Mouse (Mus musculus) thymus, postnatal 4 days (tissue): ENCODE measurements around the gene Ccdc182.
A peak's percentile ranks its signal among the peaks of the same experiment; 100 is the strongest.

Experiments used
- DNase-seq: peaks from one replicate; pipeline ENCODE4 v3.0.0; 2021

Ccdc182 gene

DNA sequence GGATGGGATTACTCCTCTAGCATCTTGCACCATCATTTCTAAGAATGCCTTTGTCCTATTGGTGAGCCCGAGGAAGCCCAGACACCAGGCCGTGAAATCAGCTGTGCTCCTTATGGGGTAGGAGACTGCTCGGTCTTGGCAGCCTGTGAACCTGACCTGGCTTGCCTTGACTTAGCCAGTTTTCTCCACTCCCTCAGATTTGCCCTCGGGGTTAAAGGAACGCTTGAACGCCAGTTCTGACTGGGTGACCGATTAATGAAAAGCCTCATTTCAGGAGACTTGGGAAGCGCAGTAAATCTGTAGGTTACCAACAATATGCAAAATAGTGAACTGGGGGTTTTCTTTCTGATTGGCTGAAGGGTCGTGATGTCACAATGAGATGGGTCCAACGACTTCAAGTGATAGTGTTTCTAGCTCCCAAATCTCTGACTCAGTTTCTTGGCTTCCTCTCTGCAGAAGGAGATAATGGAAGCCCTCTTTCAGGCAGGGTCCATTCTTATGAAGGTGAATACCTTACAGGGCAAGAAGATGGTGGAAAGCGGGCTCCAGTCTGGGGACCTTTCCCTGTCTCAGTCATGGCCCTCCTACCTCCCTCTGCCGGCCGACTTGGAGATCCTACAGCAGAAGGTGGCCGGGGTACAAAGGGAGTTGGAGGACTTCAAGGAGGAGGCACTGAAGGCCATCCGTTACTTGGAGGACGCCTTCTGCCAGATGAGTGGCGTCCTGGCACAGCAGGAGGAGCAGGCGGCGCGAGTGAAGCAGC, at the start of gene Ccdc182:
Ccdc182 (plus strand) TSS at position 428 of the 763 bp plus-strand sequence.
- peak; percentile 28 for DNase-seq

GRCm38 (mm10) chr11:88245581-88246170, 48.2 kb upstream of the Ccdc182 start:
- no peak for DNase-seq

GRCm38 (mm10) chr11:88248636-88249035, 45.2 kb upstream of the Ccdc182 start:
- no peak for DNase-seq

DNA sequence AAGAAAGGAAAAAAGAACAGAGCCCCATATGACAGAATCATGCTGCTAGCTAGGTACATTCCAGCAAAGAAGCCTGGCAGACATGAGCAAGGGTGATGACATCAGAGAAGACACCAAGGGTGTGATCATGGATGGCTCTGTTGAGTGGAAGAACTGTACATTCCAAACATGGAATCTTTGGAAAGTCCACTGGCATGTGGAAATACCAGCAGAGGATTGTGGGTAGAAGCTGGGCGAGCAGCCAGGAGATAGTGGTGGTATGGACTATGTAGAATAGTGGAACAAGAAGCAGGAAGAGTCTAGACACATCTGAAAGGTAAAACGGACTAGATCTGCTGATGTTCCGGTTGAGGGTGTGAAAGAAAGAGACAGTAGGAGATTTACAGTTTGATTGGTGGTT, 43.3 kb upstream of the Ccdc182 start:
- DNase-seq = no peak

GRCm38 (mm10) chr11:88251295-88251694, 42.6 kb upstream of the Ccdc182 start:
- DNase-seq = no peak

GRCm38 (mm10) chr11:88251972-88252766, 41.7 kb upstream of the Ccdc182 start:
- peak; percentile 95 for DNase-seq

GRCm38 (mm10) chr11:88252767-88253513, 40.9 kb upstream of the Ccdc182 start:
- no peak for DNase-seq

DNA sequence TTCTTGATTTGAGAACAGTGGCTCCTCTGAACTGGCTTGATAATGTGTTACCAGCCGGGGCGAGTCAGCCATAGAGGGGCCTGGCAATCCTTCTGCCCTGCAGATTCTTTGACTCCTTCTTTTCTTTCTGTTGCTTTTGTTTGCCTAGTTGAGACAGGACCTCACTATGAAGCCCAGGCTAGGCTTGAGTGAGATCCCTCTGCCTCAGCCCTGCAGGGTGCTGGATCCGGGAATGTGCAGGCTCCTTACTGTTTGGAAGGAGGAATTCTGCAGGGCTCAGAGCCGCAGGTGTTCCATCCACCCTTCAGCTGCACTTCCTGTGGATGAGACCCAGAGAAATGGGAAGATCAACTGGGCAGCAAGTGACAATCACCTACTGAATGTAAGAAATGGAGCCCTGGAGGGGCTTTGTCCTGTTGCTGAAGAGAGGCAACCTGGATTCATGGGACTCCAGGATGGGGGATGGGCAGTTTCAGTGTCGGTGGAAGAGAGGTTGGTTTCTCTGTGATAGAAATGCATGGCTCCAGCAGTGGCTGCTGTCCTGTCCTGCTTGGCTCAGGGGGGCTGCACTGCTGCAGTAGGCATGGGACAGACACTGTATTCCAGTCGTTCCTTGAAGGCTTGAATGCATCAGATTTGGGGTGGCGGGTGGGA, 40.2 kb upstream of the Ccdc182 start:
- DNase-seq = no peak

GRCm38 (mm10) chr11:88257700-88258099, 36.2 kb upstream of the Ccdc182 start:
- no peak for DNase-seq

DNA sequence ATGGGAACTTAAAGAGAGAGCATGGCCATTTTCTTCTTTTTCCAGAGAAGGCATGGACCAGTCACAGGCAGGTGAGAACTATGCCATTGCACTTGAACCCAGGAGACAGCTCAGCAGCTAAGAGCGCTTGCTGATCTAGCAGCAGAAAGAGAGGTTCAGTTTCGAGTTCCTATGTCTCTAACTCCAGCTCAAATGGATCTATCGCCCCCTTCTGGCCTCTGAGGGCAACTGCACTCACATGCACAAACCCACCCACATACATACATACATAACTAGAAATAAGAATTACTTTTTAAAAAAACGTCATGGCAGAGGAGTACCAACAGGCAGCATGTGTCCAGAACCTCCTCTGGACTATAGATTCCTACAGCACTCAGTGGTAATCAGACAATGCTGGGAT, 35.6 kb upstream of the Ccdc182 start:
- no peak for DNase-seq

GRCm38 (mm10) chr11:88260463-88260862, 33.4 kb upstream of the Ccdc182 start:
- no peak for DNase-seq

DNA sequence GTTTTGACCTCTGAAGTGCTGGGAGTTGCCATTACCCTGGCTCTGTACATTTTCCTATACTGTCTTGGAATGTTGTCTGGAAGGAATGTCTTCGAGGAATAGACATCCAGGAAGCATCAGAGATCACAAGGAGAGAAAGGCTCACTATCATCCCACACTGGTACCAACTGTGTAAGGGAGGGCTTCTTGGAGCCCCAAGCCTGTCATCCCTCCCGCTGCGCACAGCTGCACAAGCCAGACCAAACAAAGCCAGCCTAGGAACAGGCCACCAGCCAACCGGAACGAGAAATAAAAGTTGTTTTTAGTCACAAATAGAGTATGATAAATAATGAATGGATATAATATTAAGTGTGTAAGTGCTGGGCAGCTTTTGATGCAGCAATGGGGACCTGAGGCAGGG, 29.0 kb upstream of the Ccdc182 start:
- DNase-seq = no peak

DNA sequence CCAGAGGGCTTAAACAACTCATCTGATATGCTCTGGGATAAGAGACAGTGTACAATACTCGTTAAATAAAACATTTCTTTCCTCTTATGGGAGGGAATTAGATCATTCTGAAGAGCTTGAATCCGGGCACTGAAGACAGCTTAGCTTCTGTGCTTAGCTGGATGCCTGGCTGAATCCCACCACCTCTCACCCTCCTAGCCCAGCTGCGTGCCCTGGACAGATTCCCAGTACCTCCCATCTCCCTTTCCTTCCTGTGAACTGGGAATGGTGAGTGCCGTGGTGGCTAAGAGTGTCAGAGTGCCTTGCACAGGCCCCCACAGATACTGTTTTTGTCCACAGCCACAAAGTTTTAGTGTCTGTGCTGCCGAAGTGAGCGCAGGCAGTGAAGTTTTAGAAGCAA, 27.5 kb upstream of the Ccdc182 start:
- no peak for DNase-seq

- no peak for DNase-seq
Measured at GRCm38 (mm10) chr11:88271870-88272269, 22.0 kb upstream of the Ccdc182 start.

GRCm38 (mm10) chr11:88274111-88274879, 19.6 kb upstream of the Ccdc182 start:
- no peak for DNase-seq

- no peak for DNase-seq
Measured at GRCm38 (mm10) chr11:88274901-88275498, 18.9 kb upstream of the Ccdc182 start.

DNA sequence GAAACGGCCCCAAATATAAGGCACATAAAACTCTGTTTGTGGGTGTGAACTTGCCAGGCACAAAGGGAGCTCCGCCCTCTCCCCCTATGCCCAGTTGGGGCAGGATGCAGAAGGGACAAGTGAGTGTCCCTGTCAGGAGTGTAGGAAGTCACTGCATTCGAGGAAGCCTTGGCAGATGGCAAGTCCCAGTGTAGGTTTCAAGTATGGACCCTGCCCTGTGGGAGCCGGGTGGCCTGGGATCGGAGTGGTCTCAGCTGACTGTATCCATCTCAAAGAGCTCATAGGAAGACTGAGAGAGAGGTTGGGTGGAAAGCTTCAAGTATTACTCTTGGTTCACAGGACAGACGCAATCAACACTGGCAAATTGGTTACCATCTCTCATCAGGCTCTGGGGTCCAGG, 17.9 kb upstream of the Ccdc182 start:
- no peak for DNase-seq

DNA sequence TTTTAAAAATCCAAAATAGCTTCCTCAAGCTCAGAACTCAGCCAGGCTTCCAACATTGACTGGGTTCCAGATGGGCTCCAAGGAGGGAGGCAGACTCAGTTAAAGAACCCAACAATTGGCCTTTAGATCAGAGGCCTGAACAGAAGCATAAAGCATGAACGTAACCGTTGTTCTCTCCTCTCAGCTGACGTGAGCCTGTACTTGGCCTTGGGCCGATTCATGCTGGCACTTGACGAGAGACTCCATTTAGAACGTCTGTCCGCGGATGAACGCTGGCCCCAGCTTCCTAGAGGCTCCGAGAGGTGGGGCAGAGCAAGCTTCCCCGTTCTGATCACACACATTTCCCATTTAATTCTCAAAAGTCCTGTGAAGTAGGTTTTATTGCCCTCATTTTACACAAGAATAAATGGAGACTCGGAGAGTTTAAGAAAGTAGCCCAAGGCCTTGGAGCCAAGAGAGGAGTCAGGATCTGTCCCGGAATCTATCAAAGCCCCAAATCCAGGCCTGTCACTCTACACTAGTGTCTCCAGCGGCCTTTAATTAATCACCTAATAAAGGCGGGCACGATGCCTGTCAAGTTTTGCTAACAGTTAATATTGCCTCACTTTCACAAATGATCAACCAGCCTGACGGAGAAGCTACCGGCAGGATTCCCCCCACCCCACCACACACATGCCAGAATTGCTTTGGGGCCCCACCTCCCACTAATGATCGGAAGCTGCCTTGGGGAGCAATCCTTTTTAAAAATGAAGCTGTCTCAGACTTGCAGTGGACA, 17.1 kb upstream of the Ccdc182 start:
- no peak for DNase-seq

- no peak for DNase-seq
Measured at GRCm38 (mm10) chr11:88279006-88279405, 14.9 kb upstream of the Ccdc182 start.

GRCm38 (mm10) chr11:88280426-88280836, 13.4 kb upstream of the Ccdc182 start:
- no peak for DNase-seq
